Mouse (Mus musculus): ENCODE measurements around the gene Mrpl54.

The Mrpl54 gene

GRCm38 (mm10) chr10:81294442-81294841 is 27.7 kb upstream of the Mrpl54 start:
- no peak for DNase-seq (ENCODE audit: low read depth, low spot score)

GRCm38 (mm10) chr10:81293334-81294030 is 26.7 kb upstream of the Mrpl54 start:
- no peak for DNase-seq (ENCODE audit: low read depth, low spot score)

- peak; percentile 100 for DNase-seq (ENCODE audit: low read depth, low spot score)
These were observed 26.0 kb upstream of the Mrpl54 start, which contains the start of gene Pip5k1c for GRCm38 (mm10) chr10:81292554-81293333. TSS of gene Pip5k1c (plus strand) at chr10:81292963.

- DNase-seq (ENCODE audit: low read depth, low spot score): no peak
These were observed 24.9 kb upstream of the Mrpl54 start, which contains the start of gene Tjp3 for GRCm38 (mm10) chr10:81291511-81292104. TSS of gene Tjp3 (minus strand) at chr10:81291581.

- no peak for DNase-seq (ENCODE audit: low read depth, low spot score)
These were observed 24.1 kb upstream of the Mrpl54 start for GRCm38 (mm10) chr10:81290698-81291460.

- no peak for DNase-seq (ENCODE audit: low read depth, low spot score)
These were observed 23.1 kb upstream of the Mrpl54 start for GRCm38 (mm10) chr10:81289811-81290210.

- peak; percentile 75 for DNase-seq (ENCODE audit: low read depth, low spot score)
These were observed 22.5 kb upstream of the Mrpl54 start for GRCm38 (mm10) chr10:81289278-81289677.

- DNase-seq (ENCODE audit: low read depth, low spot score): peak; percentile 49
These were observed 21.9 kb upstream of the Mrpl54 start for GRCm38 (mm10) chr10:81288601-81289000.

GRCm38 (mm10) chr10:81287513-81288157 is 20.9 kb upstream of the Mrpl54 start:
- peak; percentile 39 for DNase-seq (ENCODE audit: low read depth, low spot score)

GRCm38 (mm10) chr10:81286586-81286985 is 19.9 kb upstream of the Mrpl54 start:
- DNase-seq (ENCODE audit: low read depth, low spot score): no peak

- DNase-seq (ENCODE audit: low read depth, low spot score): peak; percentile 89
These were observed 19.1 kb upstream of the Mrpl54 start for GRCm38 (mm10) chr10:81285694-81286450.

GRCm38 (mm10) chr10:81284719-81285118 is 18.0 kb upstream of the Mrpl54 start:
- no peak for DNase-seq (ENCODE audit: low read depth, low spot score)

- no peak for DNase-seq (ENCODE audit: low read depth, low spot score)
These were observed 17.5 kb upstream of the Mrpl54 start for GRCm38 (mm10) chr10:81284189-81284588.

- no peak for DNase-seq (ENCODE audit: low read depth, low spot score)
These were observed 12.8 kb upstream of the Mrpl54 start for GRCm38 (mm10) chr10:81279496-81279895.

- no peak for DNase-seq (ENCODE audit: low read depth, low spot score)
These were observed 10.9 kb upstream of the Mrpl54 start for GRCm38 (mm10) chr10:81277676-81278075.

- no peak for DNase-seq (ENCODE audit: low read depth, low spot score)
These were observed 7.1 kb upstream of the Mrpl54 start for GRCm38 (mm10) chr10:81273842-81274241.

GRCm38 (mm10) chr10:81272356-81272755 is 5.6 kb upstream of the Mrpl54 start:
- DNase-seq (ENCODE audit: low read depth, low spot score): no peak

GRCm38 (mm10) chr10:81268643-81269412 is 2.1 kb upstream of the Mrpl54 start:
- DNase-seq (ENCODE audit: low read depth, low spot score): no peak

GRCm38 (mm10) chr10:81268056-81268455 is 1.3 kb upstream of the Mrpl54 start:
- DNase-seq (ENCODE audit: low read depth, low spot score): peak; percentile 83

- no peak for DNase-seq (ENCODE audit: low read depth, low spot score)
These were observed 1.2 kb downstream of the Mrpl54 start for GRCm38 (mm10) chr10:81265540-81265939.

Measured in forelimb bud, embryonic 11.5 days (tissue).